Mouse (Mus musculus): ENCODE data around the gene S100a13. TPM values are rescaled to one million over a fixed set of nuclear protein-coding genes. Genes with fewer than 3 reads are reported as not detected.

S100a13 gene
- polyA plus RNA-seq, 1 experiment from 2014 or later, result 7.8 TPM

DNA sequence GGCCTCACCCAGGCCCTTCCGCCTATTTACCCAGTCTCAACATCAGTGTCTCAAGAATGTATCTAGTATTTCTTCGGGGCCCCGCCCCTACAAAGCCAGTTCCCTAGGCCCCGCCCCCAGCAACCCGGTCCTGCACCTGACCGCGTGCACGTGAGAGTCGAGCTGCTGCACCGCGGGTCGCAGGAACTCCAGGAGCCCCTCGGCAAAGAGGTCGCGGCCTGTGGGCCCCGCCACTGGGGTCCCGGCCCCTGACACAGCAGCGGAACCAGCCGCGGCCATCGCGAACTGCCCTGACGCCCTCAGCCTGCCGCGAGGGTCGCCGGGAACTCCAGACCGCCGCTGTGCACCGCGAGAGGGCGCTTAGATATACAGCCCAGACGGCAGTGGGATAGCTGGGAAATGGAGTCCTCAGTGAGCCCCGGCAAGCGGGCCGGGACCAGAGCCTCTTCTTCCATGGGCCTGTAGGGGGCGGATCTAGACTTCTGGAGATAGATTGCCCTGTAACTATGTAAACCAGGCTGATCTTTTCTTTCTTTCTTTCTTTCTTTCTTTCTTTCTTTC is 23.5 kb upstream of the S100a13 start, which contains the start of gene Snapin:
Gene Snapin, minus strand, starts transcription at position 338 of the 561 bp plus-strand sequence.
- H3K36me3 ChIP-seq (replicated peaks), result peaks cover 51% of the 10 kb centered on the region
- H3K27ac ChIP-seq, result peak within 1 kb of the TSS; percentile 92
- WGBS, result under 1% methylated on average over 37 of the region's 37 CpGs
- H3K4me3 ChIP-seq, result peak within 1 kb of the TSS; percentile 81
- peaks cover 12% of the 10 kb centered on the region for H3K4me1 ChIP-seq
- H3K27me3 ChIP-seq (ENCODE audit: poor library complexity, severe bottlenecking), result no peaks in the 10 kb centered on the region
- no peaks in the 10 kb centered on the region for H3K9me3 ChIP-seq
- DNase-seq (ENCODE audit: extremely low spot score, low spot score), result peak; percentile 94

- H3K9me3 ChIP-seq, result no peaks in the 10 kb centered on the region
- peaks cover 51% of the 10 kb centered on the region for H3K36me3 ChIP-seq (replicated peaks)
- H3K4me1 ChIP-seq, result peaks cover 12% of the 10 kb centered on the region
- 38% methylated on average over 2 of the region's 2 CpGs for WGBS
- H3K27ac ChIP-seq, result no peak overlapping the region
- no peak for DNase-seq (ENCODE audit: extremely low spot score, low spot score)
- peak overlapping the region; percentile 81; the same call in 1 of the 2 replicates for H3K4me3 ChIP-seq
- no peaks in the 10 kb centered on the region for H3K27me3 ChIP-seq (ENCODE audit: poor library complexity, severe bottlenecking)
Measured at GRCm38 (mm10) chr3:90491350-90491749, 22.9 kb upstream of the S100a13 start.

DNA sequence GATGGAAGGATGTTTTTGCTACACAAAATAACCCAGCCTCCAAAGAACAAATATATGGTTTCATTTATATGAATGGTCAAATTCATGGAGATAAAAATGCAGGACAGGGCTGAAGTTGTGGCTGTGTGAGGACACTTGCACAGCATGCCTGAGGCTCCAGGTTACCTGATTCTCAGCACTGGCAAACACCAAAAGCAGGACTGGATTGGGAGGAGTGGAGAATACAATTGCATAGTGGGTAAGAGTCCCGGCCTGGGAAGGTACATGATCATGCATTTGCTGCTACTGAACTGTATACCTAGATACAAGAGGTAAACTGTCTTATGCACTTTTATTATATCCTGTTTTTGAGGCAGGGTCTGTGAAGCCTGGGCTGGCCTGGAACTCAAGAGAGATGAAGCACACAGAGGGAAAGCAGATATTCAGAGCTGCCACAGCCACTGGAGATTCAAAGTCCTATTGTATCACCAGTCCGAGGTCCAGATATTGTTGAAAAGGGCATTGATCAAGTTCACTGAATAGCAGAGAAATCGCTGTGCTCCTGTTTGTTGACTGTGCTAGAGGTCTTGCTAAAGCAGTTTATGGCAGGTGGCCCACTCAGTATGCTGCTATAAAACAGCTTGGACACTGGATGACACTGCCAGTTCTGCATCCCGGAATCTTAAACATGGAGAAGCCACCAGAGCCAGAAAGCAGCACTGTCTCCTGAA is 20.2 kb upstream of the S100a13 start:
- Histone ChIP-seq H3K27me3 (ENCODE audit: poor library complexity, severe bottlenecking) (no peaks in the 10 kb centered on the region), H3K36me3 (replicated peaks) (peaks cover 51% of the 10 kb centered on the region), H3K4me1 (peaks cover 12% of the 10 kb centered on the region), H3K27ac (no peak overlapping the region), H3K4me3 (no peak overlapping the region), H3K9me3 (no peaks in the 10 kb centered on the region)
- DNase-seq (ENCODE audit: extremely low spot score, low spot score), result no peak
- 68% methylated on average over 4 of the region's 4 CpGs for WGBS

DNA sequence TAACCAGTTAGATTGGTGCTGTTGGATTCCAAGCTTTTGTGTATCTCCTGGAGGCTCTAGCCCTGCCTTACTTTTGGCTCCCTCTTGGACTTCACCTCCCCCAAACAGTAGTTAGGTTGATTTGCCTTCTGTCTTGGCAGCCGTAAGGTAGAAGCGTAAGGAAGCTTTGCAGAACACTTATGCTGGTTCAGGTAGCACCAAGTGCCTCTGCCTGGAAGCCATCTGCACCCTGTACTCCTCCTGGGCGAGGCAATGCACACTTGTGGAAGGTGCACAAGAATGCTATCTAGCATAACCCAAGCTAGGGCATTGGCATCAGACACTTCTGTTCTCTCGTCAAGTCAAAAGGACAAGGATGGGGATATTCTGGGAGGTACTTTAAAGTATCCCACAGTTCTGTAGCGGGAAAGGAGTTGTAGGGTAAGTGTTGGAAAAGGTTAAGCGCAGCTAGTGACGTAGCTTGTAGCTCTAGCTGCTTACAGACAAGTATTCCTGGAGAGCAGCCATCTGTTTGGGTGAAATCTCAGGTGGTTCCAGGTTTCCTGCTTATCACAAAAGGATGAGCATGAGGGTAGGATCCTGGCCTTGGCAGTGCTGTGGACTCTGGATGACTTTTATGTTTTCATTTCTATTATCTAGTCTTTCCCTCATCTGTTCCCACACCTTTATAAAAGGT is 18.2 kb upstream of the S100a13 start:
- Histone ChIP-seq H3K27me3 (ENCODE audit: poor library complexity, severe bottlenecking) (no peaks in the 10 kb centered on the region), H3K4me3 (no peak overlapping the region), H3K27ac (no peak overlapping the region), H3K4me1 (no peaks in the 10 kb centered on the region), H3K9me3 (no peaks in the 10 kb centered on the region), H3K36me3 (replicated peaks) (peaks cover 64% of the 10 kb centered on the region)
- no peak for DNase-seq (ENCODE audit: extremely low spot score, low spot score)
- WGBS, result 91% methylated on average over 7 of the region's 7 CpGs

DNA sequence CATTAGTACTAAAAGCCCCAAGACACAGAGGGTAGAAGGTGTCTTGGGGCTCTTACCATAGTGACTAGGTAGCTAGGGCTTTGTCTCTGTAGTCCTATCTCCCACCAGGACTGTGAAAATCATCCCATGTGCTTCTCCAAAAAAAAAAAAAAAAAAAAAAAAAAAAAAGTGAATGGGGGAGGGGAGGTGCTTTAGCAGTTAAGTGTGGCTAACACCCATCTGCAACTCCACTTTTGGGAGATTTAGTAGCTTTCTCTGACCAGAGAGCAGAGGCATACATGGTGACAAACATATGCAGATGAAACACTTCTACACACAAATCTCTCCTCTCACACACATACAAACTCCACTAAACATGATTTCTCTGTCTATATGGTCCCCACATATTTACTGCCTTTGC is 16.6 kb upstream of the S100a13 start:
- no peak overlapping the region for H3K4me3 ChIP-seq
- H3K27ac ChIP-seq, result no peak overlapping the region
- no peaks in the 10 kb centered on the region for H3K27me3 ChIP-seq (ENCODE audit: poor library complexity, severe bottlenecking)
- peaks cover 80% of the 10 kb centered on the region for H3K36me3 ChIP-seq (replicated peaks)
- H3K4me1 ChIP-seq, result no peaks in the 10 kb centered on the region
- DNase-seq (ENCODE audit: extremely low spot score, low spot score), result no peak
- no peaks in the 10 kb centered on the region for H3K9me3 ChIP-seq

- H3K9me3 ChIP-seq, result no peaks in the 10 kb centered on the region
- H3K27me3 ChIP-seq (ENCODE audit: poor library complexity, severe bottlenecking), result no peaks in the 10 kb centered on the region
- H3K4me3 ChIP-seq, result no peak overlapping the region
- no peak overlapping the region for H3K27ac ChIP-seq
- peaks cover 14% of the 10 kb centered on the region for H3K4me1 ChIP-seq
- WGBS, result 81% methylated on average over 4 of the region's 4 CpGs
- H3K36me3 ChIP-seq (replicated peaks), result peaks cover 94% of the 10 kb centered on the region
- DNase-seq (ENCODE audit: extremely low spot score, low spot score), result no peak
Measured at GRCm38 (mm10) chr3:90503444-90503843, 10.8 kb upstream of the S100a13 start.

DNA sequence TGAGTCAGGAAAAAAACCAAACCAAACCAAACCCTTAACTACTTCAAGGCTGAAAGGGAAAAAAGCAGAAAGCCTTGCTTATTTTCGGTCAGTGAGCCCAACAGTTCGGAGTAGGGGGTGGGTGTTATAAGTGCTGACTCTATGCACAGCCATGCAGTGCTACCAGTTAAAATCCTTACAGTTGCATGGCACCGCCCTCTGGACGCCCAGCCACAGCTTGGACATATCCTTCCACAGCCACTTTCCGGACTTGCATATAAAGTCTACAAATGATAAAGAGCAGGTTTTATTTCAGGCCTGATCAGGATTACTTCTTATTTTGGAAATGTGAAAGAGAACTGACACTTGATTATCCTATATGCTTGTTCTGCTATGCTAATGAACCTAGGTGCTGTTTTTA is 9.0 kb upstream of the S100a13 start:
- Histone ChIP-seq H3K4me3 (no peak overlapping the region), H3K36me3 (replicated peaks) (peaks cover 76% of the 10 kb centered on the region), H3K4me1 (peaks cover 18% of the 10 kb centered on the region), H3K9me3 (no peaks in the 10 kb centered on the region), H3K27ac (no peak overlapping the region), H3K27me3 (ENCODE audit: poor library complexity, severe bottlenecking) (no peaks in the 10 kb centered on the region)
- WGBS, result 94% methylated on average over 5 of the region's 5 CpGs
- no peak for DNase-seq (ENCODE audit: extremely low spot score, low spot score)

DNA sequence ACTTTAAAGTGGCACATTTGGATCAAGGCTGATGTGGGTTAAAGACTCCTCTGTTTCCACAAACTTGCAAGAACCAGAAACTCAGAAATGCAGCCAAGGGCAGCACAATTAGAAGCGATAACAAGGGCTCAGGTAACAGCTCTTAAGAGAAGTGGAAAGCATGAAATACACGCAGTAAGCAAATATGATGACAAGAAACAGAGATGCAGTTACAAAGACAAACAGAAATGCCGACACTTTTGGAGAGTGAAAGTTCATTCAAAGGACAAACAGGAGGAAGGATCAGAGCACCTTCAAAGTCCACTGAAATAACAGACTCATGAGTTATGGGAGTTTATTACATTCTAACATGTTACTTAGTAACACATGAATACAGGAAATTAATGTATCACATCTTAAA is 7.9 kb upstream of the S100a13 start:
- no peak overlapping the region for H3K4me3 ChIP-seq
- H3K27ac ChIP-seq, result no peak overlapping the region
- H3K27me3 ChIP-seq (ENCODE audit: poor library complexity, severe bottlenecking), result peaks cover 5% of the 10 kb centered on the region; the same call in 1 of the 2 replicates
- H3K4me1 ChIP-seq, result peaks cover 18% of the 10 kb centered on the region
- WGBS, result 94% methylated on average over 3 of the region's 3 CpGs
- H3K9me3 ChIP-seq, result no peaks in the 10 kb centered on the region
- no peak for DNase-seq (ENCODE audit: extremely low spot score, low spot score)
- peaks cover 65% of the 10 kb centered on the region for H3K36me3 ChIP-seq (replicated peaks)

- no peaks in the 10 kb centered on the region for H3K9me3 ChIP-seq
- H3K36me3 ChIP-seq (replicated peaks), result peaks cover 44% of the 10 kb centered on the region
- H3K27me3 ChIP-seq (ENCODE audit: poor library complexity, severe bottlenecking), result peaks cover 24% of the 10 kb centered on the region
- peaks cover 19% of the 10 kb centered on the region for H3K4me1 ChIP-seq
- peak overlapping the region; percentile 98 for H3K4me3 ChIP-seq
- DNase-seq (ENCODE audit: extremely low spot score, low spot score), result no peak
- H3K27ac ChIP-seq, result peak overlapping the region; percentile 98
- WGBS, result 7% methylated on average over 20 of the region's 20 CpGs
Measured at GRCm38 (mm10) chr3:90508287-90508949, 5.8 kb upstream of the S100a13 start.

DNA sequence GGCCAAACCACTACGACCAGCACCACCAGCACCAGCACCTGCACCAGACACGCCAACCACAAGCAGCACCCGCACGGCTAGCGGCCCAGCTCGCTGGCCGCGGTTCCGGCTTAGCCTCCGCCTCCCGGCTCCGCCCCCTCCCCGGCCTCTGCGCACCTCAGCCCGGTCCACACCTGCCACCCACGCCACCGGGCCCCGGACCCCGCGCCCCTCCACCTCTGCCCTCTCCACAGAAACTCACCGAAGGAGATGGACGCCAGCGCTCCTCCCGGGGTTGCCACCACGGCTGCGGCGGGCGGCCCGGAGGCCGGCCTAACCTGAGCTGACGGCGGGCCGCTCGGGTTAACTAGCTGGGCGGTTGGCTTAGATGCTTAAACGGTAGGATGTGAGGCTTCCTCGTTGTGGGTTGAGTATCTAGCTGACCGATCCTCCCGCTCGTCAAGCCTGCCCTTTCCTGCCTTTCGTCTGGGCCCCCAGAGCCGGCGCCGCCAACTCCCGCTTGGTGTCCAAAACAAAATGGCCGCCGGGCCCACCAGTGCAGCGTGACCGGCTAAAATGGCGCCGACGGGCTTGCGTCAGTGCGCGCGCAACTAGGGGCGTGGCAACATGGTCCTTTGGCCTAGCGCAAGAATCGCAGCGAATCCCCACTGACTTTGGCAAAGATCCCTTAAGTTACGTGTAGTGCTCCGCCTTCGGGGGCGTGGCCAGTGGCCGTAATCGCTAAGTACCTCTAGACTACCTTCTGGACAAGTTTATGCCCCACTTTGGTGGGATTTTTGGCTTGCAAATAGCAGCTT is 5.1 kb upstream of the S100a13 start, which contains the start of gene Chtop:
Gene Chtop, minus strand, starts transcription at position 549 of the 797 bp plus-strand sequence.
- under 1% methylated on average over 66 of the region's 66 CpGs for WGBS
- Histone ChIP-seq H3K4me3 (peak within 1 kb of the TSS; percentile 98), H3K4me1 (peaks cover 26% of the 10 kb centered on the region), H3K36me3 (replicated peaks) (peaks cover 37% of the 10 kb centered on the region), H3K27me3 (ENCODE audit: poor library complexity, severe bottlenecking) (peaks cover 31% of the 10 kb centered on the region), H3K9me3 (no peaks in the 10 kb centered on the region), H3K27ac (peak within 1 kb of the TSS; percentile 98)
- peak; percentile 99 for DNase-seq (ENCODE audit: extremely low spot score, low spot score)

DNA sequence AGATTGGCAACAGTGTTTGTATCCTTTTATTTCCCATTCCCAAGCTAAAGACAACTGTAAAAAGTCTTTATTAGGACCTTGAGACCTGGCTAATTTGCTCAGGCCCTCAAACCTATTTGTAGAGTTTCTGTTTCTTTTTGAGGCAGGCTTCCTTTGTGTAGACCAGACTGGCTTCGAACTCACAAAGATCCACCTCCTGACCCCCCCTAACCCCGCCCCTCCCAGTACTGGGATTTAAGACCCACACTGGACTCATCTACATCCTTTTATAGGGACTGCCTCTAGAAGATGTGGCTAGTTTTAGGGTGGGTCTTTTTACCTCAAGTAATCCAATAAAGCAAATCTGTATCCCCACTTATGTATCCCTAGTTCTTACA is 4.5 kb upstream of the S100a13 start:
- Histone ChIP-seq H3K9me3 (no peaks in the 10 kb centered on the region), H3K27ac (peak overlapping the region; percentile 98), H3K27me3 (ENCODE audit: poor library complexity, severe bottlenecking) (peaks cover 37% of the 10 kb centered on the region), H3K4me3 (peak overlapping the region; percentile 98), H3K4me1 (peaks cover 32% of the 10 kb centered on the region), H3K36me3 (replicated peaks) (peaks cover 31% of the 10 kb centered on the region)
- no peak for DNase-seq (ENCODE audit: extremely low spot score, low spot score)
- WGBS, result 16% methylated on average over 2 of the region's 2 CpGs

DNA sequence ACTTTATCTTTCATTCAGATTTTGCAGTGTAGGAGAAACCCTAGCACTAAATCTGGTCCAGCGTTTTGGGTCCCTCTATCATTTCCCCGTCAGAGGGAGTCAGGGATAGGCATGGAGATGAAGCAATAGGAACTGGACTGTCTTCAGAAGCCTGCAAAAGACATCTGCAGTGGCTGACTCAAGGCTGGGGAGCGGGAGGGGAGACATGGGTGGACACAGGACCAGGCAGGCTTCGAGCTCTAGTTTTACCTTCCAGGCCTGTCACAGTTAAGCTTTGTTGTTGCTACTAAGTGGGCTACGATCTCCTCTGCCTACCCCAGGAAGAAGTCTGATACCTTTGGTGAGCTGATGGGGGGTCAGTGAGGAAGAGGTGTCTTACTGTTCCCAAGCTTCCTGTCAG is 2.0 kb upstream of the S100a13 start:
- peaks cover 38% of the 10 kb centered on the region for H3K4me1 ChIP-seq
- H3K36me3 ChIP-seq (replicated peaks), result peaks cover 6% of the 10 kb centered on the region
- H3K27ac ChIP-seq, result no peak overlapping the region
- DNase-seq (ENCODE audit: extremely low spot score, low spot score), result no peak
- WGBS, result 83% methylated on average over 5 of the region's 5 CpGs
- H3K27me3 ChIP-seq (ENCODE audit: poor library complexity, severe bottlenecking), result peaks cover 50% of the 10 kb centered on the region
- no peaks in the 10 kb centered on the region for H3K9me3 ChIP-seq
- H3K4me3 ChIP-seq, result no peak overlapping the region

All from forebrain, embryonic 10.5 days (tissue).